Mouse (Mus musculus) fibroblast of lung, adult 2 months (primary cell): Measurements from ENCODE around the gene Ifnar2.

ENCODE experiments used
- DNase-seq: peaks from one replicate; pipeline ENCODE4 v3.0.0-alpha.2; 2011; ENCODE audit warnings: low read depth

The Ifnar2 gene

GRCm38 (mm10) chr16:91372577-91373472 lies at the start of gene Ifnar2:
Gene Ifnar2 (plus strand): TSS chr16:91372783.
- DNase-seq: no peak

- DNase-seq: no peak
Measured at GRCm38 (mm10) chr16:91327605-91328004, 45.0 kb upstream of the Ifnar2 start.

- no peak for DNase-seq
Measured at GRCm38 (mm10) chr16:91328922-91329321, 43.7 kb upstream of the Ifnar2 start.

- DNase-seq: no peak
Measured at GRCm38 (mm10) chr16:91330496-91330895, 42.1 kb upstream of the Ifnar2 start.

- no peak for DNase-seq
Measured at GRCm38 (mm10) chr16:91331153-91331552, 41.4 kb upstream of the Ifnar2 start.

GRCm38 (mm10) chr16:91332880-91333279 lies 39.7 kb upstream of the Ifnar2 start:
- no peak for DNase-seq

- DNase-seq: no peak
Measured at GRCm38 (mm10) chr16:91334190-91334893, 38.2 kb upstream of the Ifnar2 start.

GRCm38 (mm10) chr16:91336753-91337152 lies 35.8 kb upstream of the Ifnar2 start:
- no peak for DNase-seq

GRCm38 (mm10) chr16:91337480-91337879 lies 35.1 kb upstream of the Ifnar2 start:
- DNase-seq: no peak

GRCm38 (mm10) chr16:91346491-91346890 lies 26.1 kb upstream of the Ifnar2 start:
- DNase-seq: no peak

GRCm38 (mm10) chr16:91347491-91348263 lies 24.9 kb upstream of the Ifnar2 start:
- no peak for DNase-seq

GRCm38 (mm10) chr16:91348264-91348565 lies 24.4 kb upstream of the Ifnar2 start:
- no peak for DNase-seq

- DNase-seq: no peak
Measured at GRCm38 (mm10) chr16:91348588-91349330, 23.8 kb upstream of the Ifnar2 start.

- no peak for DNase-seq
Measured at GRCm38 (mm10) chr16:91352084-91352562, 20.5 kb upstream of the Ifnar2 start.

- DNase-seq: no peak
Measured at GRCm38 (mm10) chr16:91352749-91353148, 19.8 kb upstream of the Ifnar2 start.

- no peak for DNase-seq
Measured at GRCm38 (mm10) chr16:91353177-91353576, 19.4 kb upstream of the Ifnar2 start.

- no peak for DNase-seq
Measured at GRCm38 (mm10) chr16:91353638-91354037, 18.9 kb upstream of the Ifnar2 start.

- DNase-seq: no peak
Measured at GRCm38 (mm10) chr16:91354599-91354998, 18.0 kb upstream of the Ifnar2 start.

- no peak for DNase-seq
Measured at GRCm38 (mm10) chr16:91355160-91355559, 17.4 kb upstream of the Ifnar2 start.

GRCm38 (mm10) chr16:91356760-91357525 lies 15.6 kb upstream of the Ifnar2 start:
- no peak for DNase-seq

GRCm38 (mm10) chr16:91357526-91357900 lies 15.1 kb upstream of the Ifnar2 start:
- no peak for DNase-seq
